Mouse (Mus musculus): ENCODE data around the gene Sntb2.

GRCm38 (mm10) chr8:106934226-106934977 is 1.1 kb upstream of the Sntb2 start:
- no peak for TF ChIP-seq CTCF (conservative IDR thresholded peaks at IDR 0.05; ENCODE audit: insufficient read depth, insufficient read length, low read depth, low read length)
- no peak for TF ChIP-seq POLR2A (IDR thresholded peaks at IDR 0.05; ENCODE audit: low read depth, low read length)
